Mouse (Mus musculus): ENCODE measurements at regions not wholly inside any gene's neighbourhood (a gene's known extent, or its start where the extent isn't known, plus 50 kb on each side); places are given as distances from the start of the nearest gene placed in this dataset.

GRCm38 (mm10) chr2:171230536-171230935 is 498.9 kb downstream of the Dok5 start:
- ATAC-seq (replicated peaks; ENCODE audit: poor library complexity): no peak

GRCm38 (mm10) chr2:171228229-171228628 is 496.6 kb downstream of the Dok5 start:
- ATAC-seq (replicated peaks; ENCODE audit: poor library complexity): no peak

GRCm38 (mm10) chr2:171213792-171214191 is 482.2 kb downstream of the Dok5 start:
- ATAC-seq (replicated peaks; ENCODE audit: poor library complexity): no peak

GRCm38 (mm10) chr2:171196472-171196871 is 464.9 kb downstream of the Dok5 start:
- ATAC-seq (replicated peaks; ENCODE audit: poor library complexity): no peak

GRCm38 (mm10) chr2:171192181-171192580 is 460.6 kb downstream of the Dok5 start:
- no peak for ATAC-seq (replicated peaks; ENCODE audit: poor library complexity)
